Mouse (Mus musculus) embryonic fibroblast, embryonic 13.5 days (primary cell): ENCODE data around the gene Ttyh1.

Experiments
- CTCF ChIP-seq: IDR thresholded peaks from 2 replicates; pipeline ENCODE4 v1.5.1; 2011; ENCODE audit warnings: mild to moderate bottlenecking, control low read depth, low read length, moderate library complexity, borderline replicate concordance; ENCODE audit not compliant: insufficient read depth
- POLR2A ChIP-seq: IDR thresholded peaks from 2 replicates; pipeline ENCODE4 v1.6.1; 2011; ENCODE audit warnings: low read depth, mild to moderate bottlenecking, control low read depth, low read length, moderate library complexity

DNA sequence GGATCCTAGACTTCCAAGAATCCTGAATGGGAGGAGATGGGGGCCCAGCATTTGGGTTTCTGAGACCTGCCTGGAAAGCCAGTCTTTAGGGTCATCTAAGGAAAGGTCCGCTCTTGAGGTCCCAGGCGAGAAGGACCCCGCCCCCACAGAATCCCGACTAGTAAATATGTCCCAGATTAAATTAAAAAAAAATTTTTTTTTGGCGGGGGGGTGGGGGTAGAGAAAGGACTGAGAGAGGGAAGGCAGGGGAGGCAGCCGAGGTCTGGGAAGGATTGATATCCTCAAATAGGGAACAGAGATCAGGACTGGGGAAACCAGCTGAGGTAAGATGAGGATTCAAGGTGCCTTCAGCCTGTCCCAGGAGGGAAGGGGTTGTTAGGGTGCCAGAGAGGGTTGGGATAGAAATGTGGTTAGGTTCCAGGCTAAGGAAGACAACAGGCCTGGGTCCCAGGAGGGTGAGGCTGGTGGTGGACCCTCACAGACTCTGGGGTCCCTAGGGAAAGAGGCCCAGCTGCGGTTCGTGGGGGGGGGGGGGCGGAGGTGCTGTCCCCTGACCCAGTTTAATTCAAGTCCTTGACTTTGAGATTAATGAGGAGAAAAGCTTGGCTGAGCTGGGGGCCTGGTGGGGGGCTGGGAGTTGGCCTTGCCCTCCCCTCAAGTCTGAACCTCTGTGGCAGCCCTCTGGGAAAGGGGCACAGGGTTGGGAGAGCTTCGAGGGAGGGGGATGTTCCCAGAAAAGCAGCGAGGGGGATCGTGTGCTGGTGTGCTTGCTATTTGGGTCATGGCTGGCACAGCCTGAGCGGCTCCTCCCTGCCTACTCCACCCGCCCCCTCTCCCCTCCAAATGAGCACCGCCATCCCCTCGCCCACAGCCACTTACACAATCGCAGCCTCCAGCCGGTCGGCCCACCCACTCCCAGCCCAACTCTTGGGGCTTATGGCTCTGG is 1.0 kb downstream of the Ttyh1 start:
- TF ChIP-seq CTCF, result no peak
- no peak for TF ChIP-seq POLR2A
